Mouse (Mus musculus): ENCODE data around the gene Daglb.

The Daglb gene

GRCm38 (mm10) chr5:143464100-143464756 is at the start of gene Daglb:
Daglb (plus strand) TSS chr5:143464584.
- peak; percentile 78 for DNase-seq (ENCODE audit: low read depth, low spot score)

- no peak for DNase-seq (ENCODE audit: low read depth, low spot score)
Observed at GRCm38 (mm10) chr5:143421484-143421883, 42.9 kb upstream of the Daglb start.

GRCm38 (mm10) chr5:143422990-143423389 is 41.4 kb upstream of the Daglb start:
- no peak for DNase-seq (ENCODE audit: low read depth, low spot score)

- peak; percentile 29 for DNase-seq (ENCODE audit: low read depth, low spot score)
Observed at GRCm38 (mm10) chr5:143423899-143424519, 40.4 kb upstream of the Daglb start.

GRCm38 (mm10) chr5:143434421-143434820 is 30.0 kb upstream of the Daglb start:
- peak; percentile 64 for DNase-seq (ENCODE audit: low read depth, low spot score)

- DNase-seq (ENCODE audit: low read depth, low spot score) = no peak
Observed at GRCm38 (mm10) chr5:143441298-143441697, 23.1 kb upstream of the Daglb start.

GRCm38 (mm10) chr5:143441753-143442152 is 22.6 kb upstream of the Daglb start:
- DNase-seq (ENCODE audit: low read depth, low spot score) = no peak

GRCm38 (mm10) chr5:143463671-143464070 is 713 bp upstream of the Daglb start:
- no peak for DNase-seq (ENCODE audit: low read depth, low spot score)

- no peak for DNase-seq (ENCODE audit: low read depth, low spot score)
Observed at GRCm38 (mm10) chr5:143464757-143465118, 354 bp downstream of the Daglb start.

GRCm38 (mm10) chr5:143465156-143466085 is 1.0 kb downstream of the Daglb start:
- DNase-seq (ENCODE audit: low read depth, low spot score) = no peak

- DNase-seq (ENCODE audit: low read depth, low spot score) = no peak
Observed at GRCm38 (mm10) chr5:143466891-143467669, 2.7 kb downstream of the Daglb start.

- DNase-seq (ENCODE audit: low read depth, low spot score) = no peak
Observed at GRCm38 (mm10) chr5:143467931-143468330, 3.5 kb downstream of the Daglb start.

- DNase-seq (ENCODE audit: low read depth, low spot score) = no peak
Observed at GRCm38 (mm10) chr5:143469628-143470027, 5.2 kb downstream of the Daglb start.

GRCm38 (mm10) chr5:143470421-143471164 is 6.2 kb downstream of the Daglb start:
- no peak for DNase-seq (ENCODE audit: low read depth, low spot score)

- no peak for DNase-seq (ENCODE audit: low read depth, low spot score)
Observed at GRCm38 (mm10) chr5:143471165-143471546, 6.8 kb downstream of the Daglb start.

- DNase-seq (ENCODE audit: low read depth, low spot score) = no peak
Observed at GRCm38 (mm10) chr5:143471953-143472618, 7.7 kb downstream of the Daglb start.

GRCm38 (mm10) chr5:143475153-143475844 is 10.9 kb downstream of the Daglb start:
- DNase-seq (ENCODE audit: low read depth, low spot score) = no peak

GRCm38 (mm10) chr5:143476013-143476412 is 11.6 kb downstream of the Daglb start:
- DNase-seq (ENCODE audit: low read depth, low spot score) = no peak

- no peak for DNase-seq (ENCODE audit: low read depth, low spot score)
Observed at GRCm38 (mm10) chr5:143477901-143478300, 13.5 kb downstream of the Daglb start.

GRCm38 (mm10) chr5:143484955-143485354 is 20.6 kb downstream of the Daglb start:
- DNase-seq (ENCODE audit: low read depth, low spot score) = no peak
